Comparison of ENCODE assay signal across 24 mouse cellular contexts in genomic region chr9:58228777-58229466, GRCm38 (mm10). TPM values are rescaled to one million over a fixed set of nuclear protein-coding genes. Genes with fewer than 3 reads are reported as not detected.
A peak's percentile ranks its signal among the peaks of the same experiment; 100 is the strongest.
DNase-seq lines count a peak whose midpoint lies in the region; ATAC-seq and TF ChIP-seq lines count a peak whose summit lies in the region.
"Had no signal": no experiment of that assay in that cellular context is flagged by ENCODE, and none has a peak within 500 bp of the region (broad histone marks: within the 10 kb centered on the region; RNA-seq: fewer than 3 reads in every experiment).

No protein-coding gene starts in this region.

- no peak for ATAC-seq in stomach, embryonic 15.5 days (ENCODE audit: insufficient read depth, low FRiP score, low read depth)
- ATAC-seq in stomach, postnatal 0 days (ENCODE audit: low FRiP score, low TSS enrichment): no peak
- ATAC-seq: activated CD4-positive, CD25-positive, alpha-beta regulatory T cell, adult 4 months; forebrain, embryonic 14.5 days; Patski had no signal

- H3K36me3 ChIP-seq in stomach, embryonic 15.5 days: peaks cover 37% of the 10 kb centered on the region
- H3K36me3 ChIP-seq in stomach, postnatal 0 days (ENCODE audit: control insufficient read depth, insufficient read depth, low read length): peaks cover 32% of the 10 kb centered on the region

- peak; percentile 56 for DNase-seq in kidney, adult 18-20 months
- no peak for DNase-seq in kidney, postnatal 4 days
- no peak for DNase-seq in stomach, postnatal 0 days (ENCODE audit: low spot score)
- DNase-seq in kidney, postnatal 14 days: peak; percentile 66
- no peak for DNase-seq in cerebellum, postnatal 4 days (ENCODE audit: low spot score in 2 of 2)
- DNase-seq in embryo, embryonic 9.5 days (ENCODE audit: extremely low spot score): no peak
- DNase-seq: adrenal gland, postnatal 14 days; cerebellum, adult 11-12 months; cerebellum, adult 9-10 months; cerebellum, postnatal 25 days; heart, adult 18-20 months; heart, postnatal 10 days; heart, postnatal 4 days had no signal

- no peaks in the 10 kb centered on the region for H3K9me3 ChIP-seq in stomach, embryonic 15.5 days
- no peaks in the 10 kb centered on the region for H3K9me3 ChIP-seq in stomach, postnatal 0 days (ENCODE audit: control insufficient read depth, low read length)
- H3K9me3 ChIP-seq: embryonic facial prominence, embryonic 15.5 days; forebrain, embryonic 10.5 days; heart, embryonic 10.5 days; hindbrain, embryonic 12.5 days had no signal

- TF ChIP-seq EP300 in stomach, postnatal 0 days (optimal IDR thresholded peaks at IDR 0.05): no peak

- TF ChIP-seq CTCF in stomach, postnatal 0 days (IDR thresholded peaks at IDR 0.05; ENCODE audit: low read depth): no peak

- no peaks in the 10 kb centered on the region for H3K4me1 ChIP-seq in stomach, embryonic 15.5 days
- no peaks in the 10 kb centered on the region for H3K4me1 ChIP-seq in stomach, postnatal 0 days (replicated peaks; ENCODE audit: control insufficient read depth, insufficient read depth)
- H3K4me1 ChIP-seq: embryonic facial prominence, embryonic 15.5 days; hindbrain, embryonic 12.5 days had no signal

- H3K27me3 ChIP-seq in stomach, embryonic 15.5 days (replicated peaks): no peaks in the 10 kb centered on the region
- no peaks in the 10 kb centered on the region for H3K27me3 ChIP-seq in stomach, postnatal 0 days (ENCODE audit: control insufficient read depth, insufficient read depth, low read length)
- H3K27me3 ChIP-seq: CH12.LX; embryonic facial prominence, embryonic 15.5 days; hindbrain, embryonic 12.5 days; Patski had no signal

- no peak overlapping the region for H3K9ac ChIP-seq in stomach, embryonic 15.5 days
- H3K9ac ChIP-seq in stomach, postnatal 0 days (ENCODE audit: low read length): no peak overlapping the region
- H3K9ac ChIP-seq: embryonic facial prominence, embryonic 15.5 days; hindbrain, embryonic 12.5 days had no signal

- no peak overlapping the region for H3K4me2 ChIP-seq in stomach, embryonic 15.5 days
- no peak overlapping the region for H3K4me2 ChIP-seq in stomach, postnatal 0 days (replicated peaks; ENCODE audit: low read depth)
- H3K4me2 ChIP-seq: embryonic facial prominence, embryonic 15.5 days; hindbrain, embryonic 12.5 days had no signal

- 0 out of 2 replicates have a peak overlapping the region, but pooled peaks have one; percentile 31 for H3K27ac ChIP-seq in stomach, embryonic 15.5 days
- H3K27ac ChIP-seq in stomach, postnatal 0 days (replicated peaks): no peak overlapping the region
- H3K27ac ChIP-seq: embryonic facial prominence, embryonic 15.5 days; forebrain, embryonic 10.5 days; heart, embryonic 10.5 days; hindbrain, embryonic 12.5 days had no signal

- no peak overlapping the region for H3K4me3 ChIP-seq in stomach, embryonic 15.5 days (replicated peaks)
- no peak overlapping the region for H3K4me3 ChIP-seq in stomach, postnatal 0 days (ENCODE audit: low read depth, low read length)
- H3K4me3 ChIP-seq: embryonic facial prominence, embryonic 15.5 days; erythroblast, embryonic 14.5 days; forebrain, embryonic 10.5 days; heart, embryonic 10.5 days; hindbrain, embryonic 12.5 days had no signal

- 89% methylated on average over 9 of the region's 9 CpGs for WGBS in stomach, embryonic 15.5 days
- 91% methylated on average over 9 of the region's 9 CpGs for WGBS in stomach, postnatal 0 days

RNA-seq across cellular contexts. Expression of gene Pml, which starts 20.7 kb away (rescaled TPM):
- polyA plus RNA-seq in stomach, embryonic 15.5 days (2015; fragmentation: Nextera tagmentation; extraction: Ambion mirVana): 15.5 and 19.6 TPM in 2 replicates
- polyA plus RNA-seq in stomach, postnatal 0 days (2015; fragmentation: Nextera tagmentation; extraction: Ambion mirVana): 5.2 and 6.7 TPM in 2 replicates

RNA-seq across cellular contexts. Expression of gene Stoml1, which starts 24.0 kb away (rescaled TPM):
- polyA plus RNA-seq in stomach, embryonic 15.5 days (2015; fragmentation: Nextera tagmentation; extraction: Ambion mirVana): 24.1 and 30.0 TPM in 2 replicates
- 19.9 and 20.4 TPM in 2 replicates for polyA plus RNA-seq in stomach, postnatal 0 days (2015; fragmentation: Nextera tagmentation; extraction: Ambion mirVana)
- polyA plus RNA-seq: erythroblast, embryonic 14.5 days had no signal

RNA-seq across cellular contexts. Expression of gene Islr2, which starts 24.8 kb away (rescaled TPM):
- polyA plus RNA-seq in stomach, embryonic 15.5 days (2015; fragmentation: Nextera tagmentation; extraction: Ambion mirVana): 1.5 and 1.7 TPM in 2 replicates
- 0.45 and 0.69 TPM in 2 replicates for polyA plus RNA-seq in stomach, postnatal 0 days (2015; fragmentation: Nextera tagmentation; extraction: Ambion mirVana)
- polyA plus RNA-seq: activated CD4-positive, CD25-positive, alpha-beta regulatory T cell, adult 4 months; erythroblast, embryonic 14.5 days; heart, embryonic 10.5 days; heart, embryonic 14.5 days had no signal

RNA-seq across cellular contexts. Expression of gene Islr, which starts 24.8 kb away (rescaled TPM):
- polyA plus RNA-seq in stomach, embryonic 15.5 days (2015; fragmentation: Nextera tagmentation; extraction: Ambion mirVana): 105 and 114 TPM in 2 replicates
- polyA plus RNA-seq in stomach, postnatal 0 days (2015; fragmentation: Nextera tagmentation; extraction: Ambion mirVana): 46.5 and 58.7 TPM in 2 replicates
- polyA plus RNA-seq: erythroblast, embryonic 14.5 days had no signal

Comparison
In these comparisons a context has a peak if more than half of its experiments do, and no peak if none do; other contexts are left out.
1. DNase-seq: peak in kidney, adult 18-20 months (single experiment) and kidney, postnatal 14 days (single experiment); none in kidney, postnatal 4 days (0 of 2), stomach, postnatal 0 days (single experiment), cerebellum, postnatal 4 days (0 of 2) and embryo, embryonic 9.5 days (single experiment).